Mouse (Mus musculus): Measurements from ENCODE around the gene Nosip.
A peak's percentile ranks its signal among the peaks of the same experiment; 100 is the strongest.

DNA sequence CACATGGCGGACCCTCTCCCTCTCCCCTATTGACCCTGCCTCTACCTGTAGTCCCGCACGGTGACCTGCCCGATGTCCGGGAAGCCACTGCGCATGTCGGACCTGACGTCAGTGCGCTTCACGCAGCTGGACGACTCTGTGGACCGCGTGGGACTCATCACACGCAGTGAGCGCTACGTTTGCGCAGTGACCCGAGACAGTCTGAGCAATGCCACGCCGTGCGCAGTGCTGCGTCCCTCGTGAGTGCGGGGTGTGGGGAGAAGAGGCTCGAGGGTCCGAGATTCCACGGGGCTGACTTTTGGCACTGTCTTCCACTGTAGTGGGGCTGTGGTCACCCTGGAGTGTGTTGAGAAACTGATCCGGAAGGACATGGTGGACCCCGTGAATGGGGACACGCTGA is 14.3 kb downstream of the Nosip start:
- TF ChIP-seq CTCF (IDR thresholded peaks at IDR 0.05; ENCODE audit: control insufficient read depth, insufficient read depth, insufficient replicate concordance, low read depth, low read length) (no peak), POLR2A (IDR thresholded peaks at IDR 0.05; ENCODE audit: control insufficient read depth, low read depth, low read length) (0 out of 2 replicates have a peak, but pooled peaks have one; percentile 7)
